Mouse (Mus musculus): ENCODE data around the gene Klhdc10.

Gene Klhdc10

DNA sequence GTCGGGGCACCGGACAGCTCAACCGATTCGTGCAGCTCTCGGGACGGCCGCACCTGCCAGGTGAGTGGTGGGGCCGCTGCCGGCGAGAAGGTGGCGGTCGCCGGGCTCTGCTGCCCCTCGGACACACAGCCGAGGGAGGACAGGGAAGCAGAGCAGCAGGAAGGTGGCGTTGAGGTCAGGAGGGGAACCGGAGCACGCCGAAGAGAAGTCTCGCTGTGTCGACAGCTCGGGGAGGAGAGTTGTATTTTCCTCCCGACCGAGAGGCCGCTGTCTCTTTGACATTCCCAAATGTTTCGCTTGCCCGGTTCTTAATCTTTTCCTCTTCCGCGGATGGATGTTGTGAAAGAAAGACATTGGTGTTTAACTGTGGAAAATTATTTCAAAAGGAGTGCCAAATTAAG, 423 bp downstream of the Klhdc10 start:
- no peak for DNase-seq (ENCODE audit: low spot score in 2 of 2)

DNA sequence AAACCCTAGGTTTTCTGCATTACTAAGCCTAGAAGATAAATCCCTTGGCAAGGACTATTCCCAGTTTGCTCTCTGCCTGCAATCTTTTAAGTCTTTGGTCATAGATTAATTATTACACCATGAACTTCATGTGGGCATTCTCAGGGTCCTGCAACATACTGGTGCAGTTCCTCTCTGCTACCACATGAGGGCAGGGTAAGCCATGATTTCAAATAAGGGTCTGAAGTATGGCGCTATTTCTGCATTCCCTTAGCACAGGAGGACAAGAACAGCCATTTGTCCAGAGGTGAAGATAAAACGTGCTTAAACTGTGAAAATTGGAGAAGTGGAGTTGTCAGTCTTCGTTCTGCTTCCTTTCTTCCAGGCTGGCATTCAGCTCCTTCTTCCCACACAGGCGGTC, 1.8 kb downstream of the Klhdc10 start:
- peak; percentile 49 to 60 for DNase-seq (ENCODE audit: low spot score in 2 of 2)

DNA sequence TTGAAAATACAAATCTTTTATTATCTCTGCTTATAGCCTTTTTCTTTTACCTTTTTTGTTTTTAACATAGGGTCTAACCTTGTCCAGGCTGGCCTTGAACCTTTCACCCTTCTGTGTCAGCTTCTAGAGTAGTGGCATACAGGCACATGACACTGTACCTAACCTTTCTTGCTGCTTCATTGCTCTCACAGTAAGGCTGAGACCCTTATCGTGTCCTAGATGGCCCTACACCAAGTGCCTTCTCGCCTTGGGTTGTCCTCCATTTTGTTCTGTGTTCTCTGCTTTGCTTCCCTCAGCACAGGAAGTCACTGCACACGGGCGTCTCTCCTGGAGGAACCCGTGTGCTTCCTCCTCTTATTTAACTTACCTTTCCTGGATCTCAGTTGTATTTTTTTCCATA, 3.0 kb downstream of the Klhdc10 start:
- no peak for DNase-seq (ENCODE audit: low spot score in 2 of 2)

DNA sequence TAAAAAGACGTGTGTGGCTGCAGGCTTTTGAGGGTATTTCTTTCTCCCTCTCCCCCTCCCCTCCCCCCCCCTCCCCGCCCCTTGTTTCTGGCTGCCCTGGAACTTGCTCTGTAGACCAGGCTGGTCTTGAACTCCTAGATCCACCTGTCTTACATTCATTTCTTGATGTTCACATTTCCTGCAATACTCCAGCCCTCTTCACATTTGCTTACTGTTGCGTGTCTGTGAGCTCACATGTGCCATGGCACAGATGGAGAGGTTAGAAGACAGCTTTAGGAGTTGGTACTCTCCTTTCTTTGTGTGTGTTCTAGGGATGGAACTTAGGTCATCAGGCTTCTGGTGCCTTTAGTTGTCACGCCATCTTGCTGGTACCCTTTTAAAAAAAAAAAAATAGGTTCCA, 6.6 kb downstream of the Klhdc10 start:
- no peak for DNase-seq (ENCODE audit: low spot score in 2 of 2)

DNA sequence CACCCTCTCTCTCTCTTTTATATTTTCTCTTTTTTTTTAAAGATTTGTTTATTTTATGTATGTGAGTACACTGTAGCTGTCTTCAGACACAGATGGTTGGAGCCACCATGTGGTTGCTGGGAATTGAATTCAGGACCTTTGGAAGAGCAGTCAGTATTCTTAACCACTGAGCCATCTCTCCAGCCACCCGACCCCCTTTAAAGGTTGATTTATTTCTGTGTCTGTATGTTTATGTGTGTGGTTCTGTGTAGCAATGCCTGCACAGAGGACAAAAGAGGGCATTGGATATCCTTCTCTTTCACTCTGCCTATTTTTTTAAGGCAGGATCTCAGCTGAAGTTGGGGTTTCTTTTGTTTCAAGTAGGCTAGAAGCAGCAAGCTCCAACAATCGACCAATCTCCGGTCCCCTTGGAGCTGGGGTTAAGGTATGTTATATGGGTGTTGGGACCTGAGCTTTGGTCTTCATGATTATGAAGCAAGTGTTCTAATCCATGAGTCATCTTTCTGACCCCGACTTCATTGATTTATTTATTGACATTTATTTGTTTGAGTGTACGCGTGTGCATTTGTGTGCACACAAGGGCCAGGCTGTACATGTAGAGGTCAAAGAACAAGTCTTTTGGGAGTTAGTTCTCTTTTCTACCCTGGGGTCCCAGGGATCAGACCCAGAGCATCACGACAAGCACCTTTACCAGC, 7.9 kb downstream of the Klhdc10 start:
- no peak for DNase-seq (ENCODE audit: low spot score in 2 of 2)

DNA sequence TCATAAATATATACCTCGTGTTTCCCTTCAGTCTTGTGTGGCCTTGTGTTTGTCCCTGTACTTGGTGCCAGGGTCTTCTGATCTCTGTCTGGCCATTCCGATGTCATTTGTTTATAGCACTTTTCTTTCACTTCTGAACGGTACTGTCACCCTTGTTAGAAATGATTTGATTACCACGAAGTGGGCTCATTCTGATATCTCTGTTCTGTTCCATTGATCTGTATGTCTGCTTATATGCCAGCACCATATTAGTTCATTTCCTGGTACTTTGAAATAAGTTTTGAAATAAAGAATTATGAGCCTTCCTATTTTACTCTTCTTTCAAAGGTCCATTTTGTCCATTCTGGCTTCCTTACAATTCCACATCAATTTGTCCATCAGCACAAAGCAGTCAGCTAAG, 9.6 kb downstream of the Klhdc10 start:
- no peak for DNase-seq (ENCODE audit: low spot score in 2 of 2)

DNA sequence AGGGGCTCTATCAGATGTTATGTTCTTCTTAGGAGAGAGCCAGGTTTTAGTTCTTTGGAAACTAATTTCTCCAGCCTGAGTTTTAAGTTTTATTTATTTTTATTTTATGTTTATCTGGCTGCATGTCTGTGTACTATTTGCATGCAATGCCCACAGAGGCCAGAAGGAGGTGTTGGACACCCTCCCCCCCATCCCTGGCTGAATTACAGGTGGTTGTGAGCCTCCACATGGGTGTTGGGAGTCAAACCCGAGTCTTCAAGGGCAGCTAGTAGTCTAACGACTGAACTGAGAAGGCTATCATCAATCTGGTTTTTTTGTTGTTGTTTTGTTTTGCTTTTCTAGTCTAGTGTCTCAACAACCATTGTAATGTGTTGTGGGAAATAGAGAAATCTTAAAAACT, 14.5 kb downstream of the Klhdc10 start:
- DNase-seq (ENCODE audit: low spot score in 2 of 2) = no peak

DNA sequence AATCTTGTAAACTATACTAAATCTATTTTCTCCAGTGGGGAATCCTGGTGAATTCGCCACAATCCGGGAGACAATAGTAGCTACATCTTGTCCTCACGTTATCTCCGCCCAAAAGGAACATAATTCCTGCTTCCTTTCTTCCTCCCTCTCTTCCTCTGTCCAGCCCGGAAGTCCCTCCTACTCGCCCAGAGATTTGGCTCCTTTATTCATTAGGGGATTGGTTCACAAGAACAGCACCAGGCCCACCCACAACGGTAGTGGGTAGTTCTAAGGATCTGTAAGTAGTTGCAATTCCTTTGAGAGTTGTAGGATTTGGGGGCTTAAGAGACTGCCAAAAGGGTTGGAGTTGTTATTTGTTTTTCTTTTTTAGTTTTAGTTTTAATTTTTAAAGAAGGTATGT, 15.1 kb downstream of the Klhdc10 start:
- DNase-seq (ENCODE audit: low spot score in 2 of 2) = no peak

DNA sequence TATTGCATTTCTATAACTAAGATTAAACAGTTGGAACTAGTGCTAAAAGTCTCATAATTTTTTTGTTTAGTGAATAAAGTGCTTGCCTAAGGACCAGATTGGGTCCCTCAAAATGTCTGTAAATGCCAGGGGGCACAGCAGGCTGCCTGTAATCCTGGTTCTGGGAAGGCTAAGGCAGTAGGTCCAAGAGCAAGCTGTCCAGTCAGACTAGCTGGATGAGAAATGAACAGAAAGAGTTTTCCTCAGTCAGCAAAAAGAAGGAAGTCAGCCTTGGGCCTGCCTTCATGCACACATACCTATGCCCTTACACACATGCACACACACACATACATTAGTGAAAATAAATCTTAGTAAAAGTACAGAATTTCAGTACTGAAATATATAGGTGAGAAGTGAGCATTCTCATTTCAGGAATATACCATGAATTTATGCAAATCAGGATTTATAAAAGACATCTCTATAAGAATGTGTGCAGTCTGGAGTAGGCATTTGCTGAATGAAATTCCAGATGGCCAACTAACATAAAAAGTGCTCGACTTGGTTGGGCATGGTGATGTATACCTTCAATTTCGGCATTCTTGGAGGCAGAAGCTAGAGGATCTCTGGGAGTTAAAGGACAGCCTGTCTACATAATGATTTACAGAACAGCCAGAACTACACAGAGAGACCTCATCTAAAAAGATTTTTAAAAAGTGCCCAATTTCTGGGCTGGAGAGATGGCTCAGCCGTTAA, 31.0 kb downstream of the Klhdc10 start:
- DNase-seq (ENCODE audit: low spot score in 2 of 2) = no peak

DNA sequence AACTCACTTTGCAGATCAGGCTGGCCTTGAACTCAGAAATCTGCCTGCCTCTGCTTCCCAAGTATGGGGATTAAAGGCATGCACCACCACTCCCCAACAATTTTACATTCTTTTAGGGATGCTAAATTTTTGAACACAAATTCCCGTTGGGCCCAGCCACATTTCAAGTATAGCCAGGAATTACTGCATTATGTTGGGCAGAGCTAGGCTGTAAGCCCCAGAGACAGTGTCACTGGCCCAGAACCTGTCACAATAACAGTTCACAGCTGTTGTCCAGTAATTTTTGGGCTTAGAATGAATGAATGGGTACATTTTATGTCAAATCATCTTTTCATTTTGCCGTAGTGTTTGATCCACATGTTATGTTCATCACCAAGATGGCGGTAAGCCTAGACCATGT, 34.8 kb downstream of the Klhdc10 start:
- DNase-seq (ENCODE audit: low spot score in 2 of 2) = no peak

DNA sequence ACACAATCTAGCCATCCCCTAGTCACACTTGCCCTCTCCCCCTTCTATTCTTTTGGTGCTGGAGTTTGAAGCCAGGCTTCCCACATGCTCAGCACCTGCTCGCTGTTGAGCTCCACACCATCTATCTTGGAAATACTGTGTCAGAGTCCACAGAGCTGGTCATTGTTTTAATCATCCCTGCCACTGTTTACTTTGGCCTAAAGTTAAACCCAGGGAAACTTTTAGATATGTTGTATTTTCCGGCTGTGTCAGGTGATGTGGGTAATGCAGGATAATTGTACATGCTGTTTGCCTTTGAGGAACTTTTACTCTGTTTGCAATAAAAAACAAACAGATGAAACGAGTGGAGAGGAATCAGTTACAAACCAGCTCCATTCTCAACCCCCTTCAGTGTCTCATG, 35.4 kb downstream of the Klhdc10 start:
- no peak for DNase-seq (ENCODE audit: low spot score in 2 of 2)

DNA sequence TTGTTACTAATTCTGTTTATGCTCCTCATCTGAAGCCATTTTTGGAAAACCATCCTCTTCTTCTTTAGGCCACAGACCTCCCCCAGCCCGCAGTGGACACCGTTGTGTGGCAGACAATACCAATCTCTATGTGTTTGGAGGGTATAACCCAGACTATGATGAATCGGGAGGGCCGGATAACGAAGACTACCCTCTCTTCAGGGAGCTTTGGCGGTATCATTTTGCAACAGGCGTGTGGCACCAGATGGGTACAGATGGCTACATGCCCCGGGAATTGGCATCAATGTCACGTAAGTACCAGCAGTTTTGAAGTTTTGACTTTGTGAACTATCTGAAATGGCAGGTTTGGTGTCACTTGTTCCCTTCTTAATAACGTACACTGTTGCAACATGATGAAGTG, 37.9 kb downstream of the Klhdc10 start:
- DNase-seq (ENCODE audit: low spot score in 2 of 2) = no peak

DNA sequence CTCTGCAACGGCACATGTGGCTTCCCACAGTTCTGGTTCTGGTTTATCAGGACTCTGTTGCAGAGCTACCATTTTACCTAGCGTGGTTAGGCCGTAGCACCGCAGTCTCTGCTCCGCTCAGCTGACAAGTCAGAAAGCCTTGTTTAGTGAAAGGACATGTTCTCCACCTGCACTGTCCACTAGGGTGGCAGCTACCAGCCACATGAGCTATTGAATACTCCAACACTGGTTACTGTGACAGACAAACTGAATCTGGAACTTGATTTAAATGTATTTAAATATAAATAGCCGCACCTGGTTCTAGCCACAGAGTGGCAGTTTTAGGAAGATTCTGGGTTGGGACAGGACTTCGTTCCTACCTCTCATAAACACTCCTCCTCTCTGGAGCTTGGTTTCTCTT, 55.3 kb downstream of the Klhdc10 start:
- no peak for DNase-seq (ENCODE audit: low spot score in 2 of 2)

DNA sequence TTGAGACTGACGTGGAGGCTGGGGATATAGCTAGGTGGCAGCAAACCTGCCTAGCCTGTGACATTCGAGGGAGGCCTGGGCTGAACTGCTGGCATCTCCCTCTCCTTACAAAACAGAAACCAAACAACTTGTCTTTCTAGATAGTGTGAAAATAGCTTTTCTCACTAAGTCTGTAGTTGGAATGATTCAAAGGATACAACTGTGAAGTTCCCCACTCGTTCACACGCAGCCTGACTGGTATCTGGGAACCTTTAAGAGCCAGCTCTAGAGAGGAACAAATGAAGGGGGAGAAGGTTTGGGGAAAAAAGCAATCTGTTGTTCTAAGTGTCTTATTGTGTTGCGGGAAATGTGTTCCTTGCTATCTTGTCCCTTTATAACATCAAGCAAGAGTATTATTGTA, 57.0 kb downstream of the Klhdc10 start:
- DNase-seq (ENCODE audit: low spot score in 2 of 2) = no peak

DNA sequence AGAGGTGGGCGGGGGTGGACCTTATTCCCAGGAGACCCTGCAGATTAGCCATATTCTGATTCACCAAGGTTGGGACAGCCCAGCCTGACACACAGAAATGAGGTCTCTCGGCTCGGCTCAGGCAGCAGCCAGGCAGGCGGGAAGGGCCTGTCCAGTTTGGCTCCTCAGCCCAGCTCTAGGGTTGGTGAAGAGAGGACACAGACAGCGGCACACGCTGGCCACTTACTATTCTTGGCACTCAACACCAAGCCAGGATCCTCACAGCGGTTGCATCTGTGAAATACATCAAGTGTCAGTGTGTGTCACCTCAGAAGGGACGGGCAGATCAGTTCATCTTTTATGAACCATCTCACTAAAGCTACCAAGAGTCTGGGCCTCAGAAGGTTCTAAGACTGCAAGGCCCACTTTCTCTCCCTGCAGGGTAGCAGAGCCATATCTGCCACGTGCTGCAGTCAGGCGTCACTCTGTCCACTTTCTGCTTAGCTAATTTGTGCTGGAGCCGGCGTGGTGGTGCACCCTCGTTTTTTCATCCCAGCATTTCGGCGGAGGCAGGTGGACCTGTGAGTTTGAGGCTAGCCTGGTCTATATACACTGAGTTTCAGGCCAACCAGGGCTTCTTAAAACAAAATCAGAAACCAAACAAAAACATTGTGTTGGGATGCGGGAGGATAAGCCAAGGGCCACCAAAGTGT, 57.5 kb downstream of the Klhdc10 start:
- DNase-seq (ENCODE audit: low spot score in 2 of 2) = no peak

DNA sequence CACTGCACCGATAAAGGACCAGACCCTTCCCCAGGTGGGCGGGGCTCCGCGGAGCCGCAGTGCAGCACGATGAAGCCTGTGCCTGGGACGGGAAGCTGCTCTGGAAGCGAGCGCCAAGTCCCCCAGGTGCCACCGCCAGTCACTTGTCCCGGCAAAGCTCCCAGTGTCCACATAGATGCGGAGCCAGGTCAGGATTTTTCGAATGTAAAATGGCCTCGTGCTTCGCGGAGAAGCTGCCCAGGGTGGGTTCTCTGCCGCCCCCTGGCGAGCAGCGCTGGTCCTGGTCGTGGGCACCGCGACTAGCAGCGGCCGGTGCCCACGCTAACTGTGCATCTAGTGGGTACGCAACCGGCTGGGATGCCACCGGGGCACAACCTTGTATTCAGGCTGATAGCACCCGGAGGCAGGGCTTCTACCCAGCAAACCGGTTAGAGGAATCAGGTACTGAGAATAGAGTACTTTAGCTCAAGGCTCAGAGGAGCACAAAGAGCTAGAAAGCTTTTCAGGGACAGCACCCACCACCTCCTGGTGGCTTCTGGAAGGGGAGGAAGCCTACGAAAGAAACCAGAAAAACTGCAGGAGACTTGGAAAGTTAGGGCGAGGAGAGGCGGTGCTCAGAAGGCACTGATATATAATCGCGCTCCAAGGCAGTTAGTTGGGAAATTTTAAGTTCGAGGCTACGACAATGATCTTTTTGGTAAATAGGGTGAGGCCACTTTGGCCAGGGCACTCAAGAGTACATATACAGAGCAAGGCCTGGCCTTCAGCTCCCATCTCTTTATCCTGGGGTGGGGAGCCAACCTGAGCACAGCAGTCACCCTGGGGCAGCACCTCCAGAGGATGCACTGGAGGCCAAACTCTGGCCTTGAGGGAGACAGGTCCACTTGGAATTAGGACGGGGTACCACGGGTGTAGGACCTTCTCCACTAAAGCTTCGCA, 58.4 kb downstream of the Klhdc10 start:
- DNase-seq (ENCODE audit: low spot score in 2 of 2) = peak in 1 of 2 experiments; percentile 67

DNA sequence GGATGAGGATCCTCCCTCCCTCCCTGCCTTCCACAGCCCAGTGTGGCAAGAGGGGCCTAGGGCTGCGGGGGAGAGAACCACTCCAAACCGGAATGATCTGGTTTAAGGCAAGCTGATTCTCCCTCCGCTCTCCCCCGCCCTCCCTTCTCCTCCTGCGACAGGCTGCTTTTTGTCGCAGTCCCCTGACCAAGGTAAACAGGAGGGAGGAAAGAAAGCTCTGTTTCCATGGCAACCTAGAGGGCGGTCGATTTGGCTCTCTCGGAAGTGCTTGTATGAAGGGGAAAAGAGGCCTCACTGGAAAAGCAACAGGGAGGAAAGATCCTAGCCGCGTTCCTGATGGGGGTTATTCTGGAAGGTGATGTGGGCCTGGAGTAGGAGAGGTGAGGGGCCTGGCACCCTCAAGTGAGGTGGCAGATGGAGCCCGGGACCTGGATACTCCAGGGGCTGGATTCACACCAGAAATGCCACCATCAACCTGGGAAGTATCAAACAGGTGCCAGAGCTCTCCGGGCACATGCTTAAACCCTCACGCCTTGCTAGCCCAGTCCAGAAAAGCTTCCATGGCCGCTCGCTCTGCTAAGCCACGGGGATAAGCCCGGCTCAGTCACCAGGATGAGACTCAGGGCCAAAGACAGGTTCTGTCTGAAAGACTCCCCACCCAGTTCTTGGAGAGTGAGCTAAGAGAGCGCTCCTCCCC, 59.2 kb downstream of the Klhdc10 start:
- DNase-seq (ENCODE audit: low spot score in 2 of 2) = peak; percentile 77 to 88

DNA sequence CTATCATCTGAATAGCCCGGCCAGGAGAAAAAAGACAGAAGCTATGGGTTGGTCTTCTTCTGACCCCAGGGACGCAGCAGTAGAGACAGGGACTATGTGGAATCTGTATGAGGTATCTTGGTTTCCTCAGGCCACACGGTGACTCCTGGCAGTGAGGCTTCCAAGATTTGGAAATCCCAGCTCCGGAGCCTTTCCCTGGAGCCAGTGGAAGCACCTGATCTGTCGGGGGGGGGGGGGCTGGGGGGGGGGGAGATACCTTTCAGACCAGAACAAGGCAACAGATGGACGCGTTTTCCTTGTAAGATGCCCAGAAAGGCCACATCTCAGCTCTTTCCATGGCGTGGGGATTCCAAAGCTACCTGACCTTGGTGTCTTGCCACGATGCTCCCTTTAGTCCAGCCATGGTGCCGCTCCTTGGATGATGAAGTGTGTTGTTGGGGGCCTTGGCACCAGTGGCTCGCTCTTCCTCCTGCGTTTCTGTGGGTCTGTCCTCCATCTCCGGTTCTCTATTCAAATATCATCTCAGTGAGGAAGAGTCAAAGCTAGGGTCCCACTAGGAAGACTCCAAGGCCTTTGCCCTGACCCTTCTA, 60.2 kb downstream of the Klhdc10 start:
- no peak for DNase-seq (ENCODE audit: low spot score in 2 of 2)

DNA sequence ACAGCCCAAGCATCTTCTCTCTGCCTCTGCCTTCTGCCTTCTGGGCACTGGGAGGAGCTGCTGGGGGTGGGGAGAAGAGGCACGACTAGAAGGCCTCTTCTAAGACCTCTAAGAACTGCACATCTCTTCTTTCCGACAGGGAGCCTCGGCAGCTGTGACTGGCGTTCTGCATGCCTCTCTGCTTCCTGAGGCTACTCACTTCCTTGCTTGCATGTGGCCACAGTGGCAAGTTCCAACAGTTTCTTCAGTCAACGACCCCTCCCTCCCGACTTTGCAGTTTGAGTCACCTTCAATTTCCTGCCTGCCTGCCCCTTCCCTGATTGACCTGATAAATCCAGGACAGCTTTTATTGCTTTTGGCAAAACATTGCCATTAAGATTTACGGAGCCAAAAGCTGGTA, 61.2 kb downstream of the Klhdc10 start:
- DNase-seq (ENCODE audit: low spot score in 2 of 2) = no peak

DNA sequence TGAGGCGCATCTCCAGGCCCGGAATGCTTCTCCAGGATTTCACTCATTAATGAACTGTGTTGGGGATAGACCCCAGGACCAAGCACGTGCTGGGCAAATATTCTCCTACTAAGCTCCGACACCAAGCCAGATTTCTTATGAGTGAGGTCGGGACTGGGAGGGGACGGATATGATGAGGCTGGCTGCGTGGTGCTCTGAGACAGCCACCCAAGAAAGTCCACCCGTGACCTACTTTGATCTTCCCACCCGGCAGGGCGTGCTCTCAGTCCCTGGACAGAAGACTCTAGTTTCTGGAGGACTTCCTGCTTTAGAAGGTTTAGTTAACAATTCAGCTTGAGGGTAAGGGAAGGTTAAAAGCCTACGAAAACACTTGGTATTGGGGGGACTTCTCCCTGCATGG, 63.9 kb downstream of the Klhdc10 start:
- DNase-seq (ENCODE audit: low spot score in 2 of 2) = no peak

DNA sequence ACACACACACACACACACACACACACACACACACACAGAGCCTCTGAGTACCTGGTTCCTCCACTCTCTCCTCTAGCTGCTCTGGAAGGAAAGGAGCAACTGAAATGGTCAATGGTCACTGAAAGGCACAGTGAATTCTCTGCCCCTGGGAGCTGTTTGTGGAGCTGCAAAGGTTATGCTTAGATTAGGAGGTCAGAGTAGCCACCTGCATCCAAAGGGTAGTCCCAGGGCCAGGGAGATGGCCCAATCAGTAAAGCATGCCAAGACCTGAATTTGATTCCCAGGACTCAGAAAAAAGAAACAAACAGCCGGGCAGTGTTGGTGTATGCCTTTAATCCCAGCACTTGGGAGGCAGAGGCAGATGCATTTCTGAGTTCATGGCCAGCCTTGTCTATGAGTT, 66.4 kb downstream of the Klhdc10 start:
- no peak for DNase-seq (ENCODE audit: low spot score in 2 of 2)

All from frontal cortex, postnatal 14 days (tissue).